Mouse (Mus musculus): ENCODE data around the gene Psmd11.

The Psmd11 gene

GRCm38 (mm10) chr11:80503281-80503680 is 74.9 kb downstream of the Psmd11 start:
- in situ Hi-C loops (cut with MboI, MseI), result no loop called here

GRCm38 (mm10) chr11:80503726-80504452 is 75.5 kb downstream of the Psmd11 start:
- in situ Hi-C loops (cut with MboI, MseI), result no loop called here

GRCm38 (mm10) chr11:80504519-80505385 is 76.3 kb downstream of the Psmd11 start:
- in situ Hi-C loops (cut with MboI, MseI), result no loop called here

- in situ Hi-C loops (cut with MboI, MseI), result no loop called here
Measured at GRCm38 (mm10) chr11:80505581-80505980, 77.2 kb downstream of the Psmd11 start.

- in situ Hi-C loops (cut with MboI, MseI), result no loop called here
Measured at GRCm38 (mm10) chr11:80506483-80506882, 78.1 kb downstream of the Psmd11 start.

GRCm38 (mm10) chr11:80507791-80508190 is 79.4 kb downstream of the Psmd11 start:
- in situ Hi-C loops (cut with MboI, MseI), result no loop called here

GRCm38 (mm10) chr11:80508361-80509175 is 80.2 kb downstream of the Psmd11 start:
- in situ Hi-C loops (cut with MboI, MseI), result no loop called here

- in situ Hi-C loops (cut with MboI, MseI), result no loop called here
Measured at GRCm38 (mm10) chr11:80509176-80509506, 80.7 kb downstream of the Psmd11 start.

GRCm38 (mm10) chr11:80510124-80510523 is 81.7 kb downstream of the Psmd11 start:
- in situ Hi-C loops (cut with MboI, MseI), result no loop called here

- in situ Hi-C loops (cut with MboI, MseI), result no loop called here
Measured at GRCm38 (mm10) chr11:80512313-80513056, 84.1 kb downstream of the Psmd11 start.

- in situ Hi-C loops (cut with MboI, MseI), result no loop called here
Measured at GRCm38 (mm10) chr11:80513796-80514195, 85.4 kb downstream of the Psmd11 start.

- in situ Hi-C loops (cut with MboI, MseI), result no loop called here
Measured at GRCm38 (mm10) chr11:80515346-80515745, 86.9 kb downstream of the Psmd11 start.

- in situ Hi-C loops (cut with MboI, MseI), result no loop called here
Measured at GRCm38 (mm10) chr11:80515895-80516294, 87.5 kb downstream of the Psmd11 start.

GRCm38 (mm10) chr11:80518421-80519367 is 90.3 kb downstream of the Psmd11 start:
- in situ Hi-C loops (cut with MboI, MseI), result no loop called here

GRCm38 (mm10) chr11:80521148-80521547 is 92.7 kb downstream of the Psmd11 start:
- in situ Hi-C loops (cut with MboI, MseI), result no loop called here

All from regulatory T cell (primary cell).